Mouse (Mus musculus): ENCODE measurements at regions not wholly inside any gene's neighbourhood (a gene's known extent, or its start where the extent isn't known, plus 50 kb on each side); places are given as distances from the start of the nearest gene placed in this dataset.

GRCm38 (mm10) chr4:4333472-4334123, 256.3 kb upstream of the Sdr16c6 start:
- Histone ChIP-seq H3K9me3 (no peaks in the 10 kb centered on the region), H3K4me3 (no peak overlapping the region), H3K4me1 (no peaks in the 10 kb centered on the region), H3K27me3 (no peaks in the 10 kb centered on the region), H3K9ac (no peak overlapping the region), H3K27ac (no peak overlapping the region), H3K4me2 (no peak overlapping the region), H3K36me3 (no peaks in the 10 kb centered on the region)
- WGBS: 78% methylated on average over 4 of the region's 4 CpGs
- no peak for ATAC-seq (ENCODE audit: insufficient number of reproducible peaks, low FRiP score, low TSS enrichment, low read depth)

GRCm38 (mm10) chr4:4331105-4331504, 253.8 kb upstream of the Sdr16c6 start:
- Histone ChIP-seq H3K4me2 (no peak overlapping the region), H3K9me3 (no peaks in the 10 kb centered on the region), H3K27me3 (no peaks in the 10 kb centered on the region), H3K9ac (no peak overlapping the region), H3K27ac (no peak overlapping the region), H3K4me1 (no peaks in the 10 kb centered on the region), H3K4me3 (no peak overlapping the region), H3K36me3 (no peaks in the 10 kb centered on the region)
- ATAC-seq (ENCODE audit: insufficient number of reproducible peaks, low FRiP score, low TSS enrichment, low read depth): no peak
- 79% methylated on average over 1 of the region's 1 CpGs for WGBS

GRCm38 (mm10) chr4:4315651-4316411, 238.5 kb upstream of the Sdr16c6 start:
- Histone ChIP-seq H3K27ac (no peak overlapping the region), H3K4me1 (no peaks in the 10 kb centered on the region), H3K9me3 (no peaks in the 10 kb centered on the region), H3K4me3 (no peak overlapping the region), H3K9ac (no peak overlapping the region), H3K4me2 (no peak overlapping the region), H3K36me3 (no peaks in the 10 kb centered on the region), H3K27me3 (no peaks in the 10 kb centered on the region)
- 63% methylated on average over 3 of the region's 3 CpGs for WGBS
- ATAC-seq (ENCODE audit: insufficient number of reproducible peaks, low FRiP score, low TSS enrichment, low read depth): no peak

GRCm38 (mm10) chr4:4311496-4311895, 234.2 kb upstream of the Sdr16c6 start:
- H3K9ac ChIP-seq: no peak overlapping the region
- no peak for ATAC-seq (ENCODE audit: insufficient number of reproducible peaks, low FRiP score, low TSS enrichment, low read depth)
- no peak overlapping the region for H3K4me2 ChIP-seq
- no peaks in the 10 kb centered on the region for H3K9me3 ChIP-seq
- H3K4me1 ChIP-seq: no peaks in the 10 kb centered on the region
- no peak overlapping the region for H3K4me3 ChIP-seq
- no peaks in the 10 kb centered on the region for H3K36me3 ChIP-seq
- H3K27me3 ChIP-seq: no peaks in the 10 kb centered on the region
- H3K27ac ChIP-seq: no peak overlapping the region

- WGBS: 59% methylated on average over 3 of the region's 3 CpGs
- Histone ChIP-seq H3K9me3 (no peaks in the 10 kb centered on the region), H3K4me3 (no peak overlapping the region), H3K27ac (no peak overlapping the region), H3K4me1 (no peaks in the 10 kb centered on the region), H3K4me2 (no peak overlapping the region), H3K27me3 (no peaks in the 10 kb centered on the region), H3K9ac (no peak overlapping the region), H3K36me3 (no peaks in the 10 kb centered on the region)
- ATAC-seq (ENCODE audit: insufficient number of reproducible peaks, low FRiP score, low TSS enrichment, low read depth): no peak
Measured at GRCm38 (mm10) chr4:4306922-4307321, 229.6 kb upstream of the Sdr16c6 start.

DNA sequence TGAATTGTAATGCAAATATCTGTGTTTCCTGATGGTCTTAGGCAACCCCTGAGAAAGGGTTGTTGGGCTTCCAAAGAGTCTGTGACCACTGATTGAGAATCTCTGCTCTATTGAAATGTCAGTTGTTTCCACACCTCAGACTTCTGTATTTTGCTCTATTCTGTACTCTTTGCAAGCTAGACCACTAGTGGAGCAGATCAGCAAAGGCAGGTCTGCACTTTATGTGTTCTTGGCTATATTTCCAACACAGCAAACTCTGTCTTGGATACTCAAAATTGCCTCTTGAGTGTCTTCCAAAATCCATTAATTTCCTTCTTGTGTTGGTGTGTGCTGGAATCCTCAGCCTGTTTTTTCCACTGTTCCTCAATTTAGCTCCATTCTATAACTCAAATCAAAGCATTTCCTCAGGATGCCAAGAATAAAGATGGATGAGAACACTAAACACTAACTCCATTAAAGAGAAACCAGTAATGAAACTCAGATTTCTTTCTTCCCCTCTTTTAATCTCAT, 228.5 kb upstream of the Sdr16c6 start:
- no peaks in the 10 kb centered on the region for H3K36me3 ChIP-seq

DNA sequence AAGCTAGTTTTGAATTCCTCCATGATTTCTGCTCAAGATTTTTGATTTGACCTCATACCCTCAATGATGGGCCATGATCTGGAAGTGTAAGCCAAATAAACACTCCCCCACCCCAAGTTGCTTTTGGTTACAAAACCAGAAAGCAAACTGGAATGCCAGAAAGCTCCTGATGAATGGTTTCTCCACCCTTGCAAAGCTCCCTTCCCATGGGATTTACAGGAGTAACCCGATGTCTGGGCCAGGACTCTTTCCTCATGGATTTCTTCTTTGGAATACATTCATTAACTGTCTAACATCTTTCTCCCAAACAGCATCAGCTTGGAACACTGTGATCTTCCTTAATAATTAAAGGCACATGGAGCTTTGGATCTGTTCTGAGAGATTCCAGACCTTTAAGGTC, 227.3 kb upstream of the Sdr16c6 start:
- Histone ChIP-seq H3K27ac (no peak overlapping the region), H3K36me3 (no peaks in the 10 kb centered on the region), H3K27me3 (no peaks in the 10 kb centered on the region), H3K4me1 (no peaks in the 10 kb centered on the region), H3K9ac (no peak overlapping the region), H3K4me2 (no peak overlapping the region), H3K4me3 (no peak overlapping the region), H3K9me3 (no peaks in the 10 kb centered on the region)
- ATAC-seq (ENCODE audit: insufficient number of reproducible peaks, low FRiP score, low TSS enrichment, low read depth): no peak
- WGBS: 31% methylated on average over 1 of the region's 1 CpGs

More for the DNA sequence above, 228.5 kb upstream of the Sdr16c6 start:
- H3K27me3 ChIP-seq: no peaks in the 10 kb centered on the region
- no peaks in the 10 kb centered on the region for H3K4me1 ChIP-seq
- H3K4me2 ChIP-seq: no peak overlapping the region
- H3K9me3 ChIP-seq: no peaks in the 10 kb centered on the region
- peak overlapping the region; percentile 57; the same call in 1 of the 2 replicates for H3K27ac ChIP-seq
- peak; percentile 69 for ATAC-seq (ENCODE audit: insufficient number of reproducible peaks, low FRiP score, low TSS enrichment, low read depth)
- H3K4me3 ChIP-seq: no peak overlapping the region
- no peak overlapping the region for H3K9ac ChIP-seq

DNA sequence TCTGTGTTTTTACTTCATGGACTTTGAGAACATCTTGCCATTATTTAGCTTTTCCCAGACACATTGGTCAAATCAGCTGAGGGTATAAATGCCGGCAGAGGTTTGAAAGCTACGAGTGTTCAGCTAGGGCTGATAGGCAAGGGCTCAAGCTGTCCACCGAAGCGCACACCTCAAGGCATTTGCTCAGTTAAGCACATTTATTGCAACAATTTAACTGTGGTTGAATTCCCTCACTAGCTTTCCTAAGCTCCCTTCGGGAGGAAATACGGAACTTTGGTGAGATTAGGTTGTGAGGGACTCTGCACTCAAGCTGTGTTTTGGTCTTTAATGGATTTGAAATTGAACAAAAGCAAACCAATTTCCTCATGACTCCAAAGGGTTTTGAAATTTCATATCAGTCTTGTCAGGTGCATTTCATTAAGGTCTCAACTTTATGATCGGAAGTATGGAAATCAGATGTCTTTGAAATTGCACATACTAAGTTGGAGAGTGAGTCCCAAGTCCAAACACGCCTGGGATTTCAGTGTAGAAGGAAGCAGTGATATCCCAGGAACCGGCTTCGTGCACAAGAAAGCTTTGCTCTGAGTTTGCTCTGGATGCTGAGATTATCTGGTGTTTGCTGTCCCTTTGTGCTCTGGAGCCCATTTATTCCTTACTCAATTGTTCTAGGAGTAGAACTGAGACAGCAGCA, 223.0 kb upstream of the Sdr16c6 start:
- Histone ChIP-seq H3K9ac (no peak overlapping the region), H3K9me3 (no peaks in the 10 kb centered on the region), H3K4me3 (no peak overlapping the region), H3K4me2 (no peak overlapping the region), H3K36me3 (no peaks in the 10 kb centered on the region), H3K27me3 (no peaks in the 10 kb centered on the region), H3K4me1 (no peaks in the 10 kb centered on the region), H3K27ac (peak overlapping the region; percentile 8; the same call in 1 of the 2 replicates)
- whole genome bisulfite sequencing: 39% methylated on average over 10 of the region's 10 CpGs
- no peak for ATAC-seq (ENCODE audit: insufficient number of reproducible peaks, low FRiP score, low TSS enrichment, low read depth)

- WGBS: 23% methylated on average over 1 of the region's 1 CpGs
- no peaks in the 10 kb centered on the region for H3K27me3 ChIP-seq
Measured at GRCm38 (mm10) chr4:4299631-4300030, 222.3 kb upstream of the Sdr16c6 start.

GRCm38 (mm10) chr4:4249601-4250000, 172.3 kb upstream of the Sdr16c6 start:
- no peak overlapping the region for H3K27ac ChIP-seq
- no peaks in the 10 kb centered on the region for H3K36me3 ChIP-seq
- H3K4me1 ChIP-seq: no peaks in the 10 kb centered on the region
- H3K9me3 ChIP-seq: no peaks in the 10 kb centered on the region
- H3K9ac ChIP-seq: no peak overlapping the region
- 48% methylated on average over 2 of the region's 2 CpGs for WGBS
- H3K4me2 ChIP-seq: no peak overlapping the region
- no peak for ATAC-seq (ENCODE audit: insufficient number of reproducible peaks, low FRiP score, low TSS enrichment, low read depth)
- no peak overlapping the region for H3K4me3 ChIP-seq
- H3K27me3 ChIP-seq: no peaks in the 10 kb centered on the region

More at GRCm38 (mm10) chr4:4299631-4300030, 222.3 kb upstream of the Sdr16c6 start:
- ATAC-seq (ENCODE audit: insufficient number of reproducible peaks, low FRiP score, low TSS enrichment, low read depth): no peak
- H3K4me3 ChIP-seq: no peak overlapping the region
- no peaks in the 10 kb centered on the region for H3K4me1 ChIP-seq
- no peak overlapping the region for H3K27ac ChIP-seq
- no peak overlapping the region for H3K9ac ChIP-seq
- no peaks in the 10 kb centered on the region for H3K36me3 ChIP-seq
- H3K4me2 ChIP-seq: no peak overlapping the region
- no peaks in the 10 kb centered on the region for H3K9me3 ChIP-seq

- Histone ChIP-seq H3K9ac (no peak overlapping the region), H3K9me3 (no peaks in the 10 kb centered on the region), H3K27me3 (no peaks in the 10 kb centered on the region), H3K27ac (no peak overlapping the region), H3K4me2 (no peak overlapping the region), H3K4me3 (no peak overlapping the region), H3K36me3 (no peaks in the 10 kb centered on the region), H3K4me1 (no peaks in the 10 kb centered on the region)
- 41% methylated on average over 4 of the region's 4 CpGs for WGBS
- no peak for ATAC-seq (ENCODE audit: insufficient number of reproducible peaks, low FRiP score, low TSS enrichment, low read depth)
Measured at GRCm38 (mm10) chr4:4247669-4248068, 170.3 kb upstream of the Sdr16c6 start.

All from limb, embryonic 15.5 days (tissue).